Mouse (Mus musculus) midbrain, embryonic 12.5 days (tissue): ENCODE measurements around the gene Prss48. TPM values are rescaled to one million over a fixed set of nuclear protein-coding genes. Genes with fewer than 3 reads are reported as not detected.

ENCODE experiments used
- ATAC-seq: fragments of 200-750 bp; cut with Nextera tagmentation; 2 replicates; pipeline ENCODE4 v1.8.0; 2017; ENCODE audit warnings: low read depth, moderate TSS enrichment, moderate library complexity; ENCODE audit not compliant: low FRiP score
- H3K27ac ChIP-seq: fragments of 300-500 bp; sonication (generic); replicated peaks from 2 replicates; pipeline ENCODE4 v1.5.1; 2016; ENCODE audit warnings: mild to moderate bottlenecking
- H3K27me3 ChIP-seq: fragments of 300-500 bp; sonication (generic); 2 replicates; pipeline ENCODE4 v1.6.1; 2016; ENCODE audit warnings: mild to moderate bottlenecking
- H3K36me3 ChIP-seq: fragments of 300-500 bp; sonication (generic); 2 replicates; pipeline ENCODE4 v1.6.1; 2016
- H3K4me1 ChIP-seq: fragments of 300-500 bp; sonication (generic); 2 replicates; pipeline ENCODE4 v1.6.1; 2016
- H3K4me2 ChIP-seq: fragments of 300-500 bp; sonication (generic); replicated peaks from 2 replicates; pipeline ENCODE4 v1.6.1; 2016; ENCODE audit warnings: mild to moderate bottlenecking, moderate library complexity
- H3K4me3 ChIP-seq: fragments of 300-500 bp; sonication (generic); 2 replicates; pipeline ENCODE4 v1.5.1; 2016; ENCODE audit warnings: mild to moderate bottlenecking
- H3K9ac ChIP-seq: fragments of 300-500 bp; sonication (generic); replicated peaks from 2 replicates; pipeline ENCODE4 v1.6.1; 2016; ENCODE audit warnings: mild to moderate bottlenecking, moderate library complexity
- H3K9me3 ChIP-seq: fragments of 300-500 bp; sonication (generic); 2 replicates; pipeline ENCODE4 v1.6.1; 2016; ENCODE audit warnings: mild to moderate bottlenecking
- WGBS: fragments of 180-500 bp; shearing (Covaris S2); methylation state at CpG from one replicate; pipeline ENCODE4 v1.1.7; 2016; 5-methylcytosine and 5-hydroxymethylcytosine counted together
- polyA plus RNA-seq: library from polyadenylated mRNA; unstranded; fragments of >200 nt; fragmentation: Nextera tagmentation; extraction: Ambion mirVana; gene quantifications from 2 replicates; pipeline ENCODE4 v1.2.1, GENCODE M21; 2016

Prss48 gene
- polyA plus RNA-seq = not detected in 2 replicates

GRCm38 (mm10) chr3:86002423-86002822, at the start of gene Prss48:
Prss48 (minus strand) TSS chr3:86002491.
- no peaks in the 10 kb centered on the region for H3K9me3 ChIP-seq
- H3K4me2 ChIP-seq = no peak within 1 kb of the TSS
- H3K36me3 ChIP-seq = no peaks in the 10 kb centered on the region
- no peak for ATAC-seq
- no peaks in the 10 kb centered on the region for H3K27me3 ChIP-seq
- no peak within 1 kb of the TSS for H3K4me3 ChIP-seq
- no peaks in the 10 kb centered on the region for H3K4me1 ChIP-seq
- H3K9ac ChIP-seq = no peak within 1 kb of the TSS
- 82% methylated on average over 17 of the region's 17 CpGs for WGBS
- H3K27ac ChIP-seq = no peak within 1 kb of the TSS

- Histone ChIP-seq H3K4me1 (no peaks in the 10 kb centered on the region), H3K9ac (no peak overlapping the region), H3K27me3 (no peaks in the 10 kb centered on the region), H3K9me3 (no peaks in the 10 kb centered on the region), H3K36me3 (no peaks in the 10 kb centered on the region), H3K4me3 (no peak overlapping the region), H3K4me2 (no peak overlapping the region), H3K27ac (no peak overlapping the region)
- WGBS = 87% methylated on average over 2 of the region's 2 CpGs
- no peak for ATAC-seq
Observed at GRCm38 (mm10) chr3:86049041-86049440, 46.8 kb upstream of the Prss48 start.

- H3K9ac ChIP-seq = no peak overlapping the region
- H3K4me2 ChIP-seq = no peak overlapping the region
- 95% methylated on average over 9 of the region's 9 CpGs for WGBS
- H3K4me1 ChIP-seq = no peaks in the 10 kb centered on the region
- H3K4me3 ChIP-seq = no peak overlapping the region
- H3K9me3 ChIP-seq = no peaks in the 10 kb centered on the region
- no peak overlapping the region for H3K27ac ChIP-seq
- no peaks in the 10 kb centered on the region for H3K27me3 ChIP-seq
- no peaks in the 10 kb centered on the region for H3K36me3 ChIP-seq
- ATAC-seq = no peak
Observed at GRCm38 (mm10) chr3:86047686-86048408, 45.6 kb upstream of the Prss48 start.

GRCm38 (mm10) chr3:86040286-86041201, 38.3 kb upstream of the Prss48 start:
- 76% methylated on average over 14 of the region's 14 CpGs for WGBS
- no peaks in the 10 kb centered on the region for H3K9me3 ChIP-seq
- no peaks in the 10 kb centered on the region for H3K4me1 ChIP-seq
- no peaks in the 10 kb centered on the region for H3K36me3 ChIP-seq
- ATAC-seq = no peak
- no peak overlapping the region for H3K4me2 ChIP-seq
- H3K9ac ChIP-seq = no peak overlapping the region
- no peak overlapping the region for H3K27ac ChIP-seq
- H3K4me3 ChIP-seq = no peak overlapping the region
- no peaks in the 10 kb centered on the region for H3K27me3 ChIP-seq

- Histone ChIP-seq H3K36me3 (no peaks in the 10 kb centered on the region), H3K9ac (no peak overlapping the region), H3K4me2 (no peak overlapping the region), H3K4me1 (0 out of 2 replicates have a peak, but pooled peaks cover 4% of the 10 kb centered on the region), H3K4me3 (no peak overlapping the region), H3K27me3 (no peaks in the 10 kb centered on the region), H3K9me3 (no peaks in the 10 kb centered on the region), H3K27ac (no peak overlapping the region)
- no peak for ATAC-seq
- 63% methylated on average over 3 of the region's 3 CpGs for WGBS
Observed at GRCm38 (mm10) chr3:86038648-86039047, 36.4 kb upstream of the Prss48 start.

- Histone ChIP-seq H3K27me3 (no peaks in the 10 kb centered on the region), H3K9me3 (no peaks in the 10 kb centered on the region), H3K9ac (no peak overlapping the region), H3K4me1 (0 out of 2 replicates have a peak, but pooled peaks cover 4% of the 10 kb centered on the region), H3K36me3 (no peaks in the 10 kb centered on the region), H3K4me3 (no peak overlapping the region), H3K27ac (no peak overlapping the region), H3K4me2 (no peak overlapping the region)
- WGBS = 88% methylated on average over 9 of the region's 9 CpGs
- ATAC-seq = no peak
Observed at GRCm38 (mm10) chr3:86037926-86038484, 35.7 kb upstream of the Prss48 start.

- no peak for ATAC-seq
- no peaks in the 10 kb centered on the region for H3K9me3 ChIP-seq
- no peak overlapping the region for H3K27ac ChIP-seq
- H3K4me3 ChIP-seq = no peak overlapping the region
- no peaks in the 10 kb centered on the region for H3K27me3 ChIP-seq
- 91% methylated on average over 9 of the region's 9 CpGs for WGBS
- H3K4me1 ChIP-seq = 0 out of 2 replicates have a peak, but pooled peaks cover 4% of the 10 kb centered on the region
- no peak overlapping the region for H3K9ac ChIP-seq
- no peak overlapping the region for H3K4me2 ChIP-seq
- no peaks in the 10 kb centered on the region for H3K36me3 ChIP-seq
Observed at GRCm38 (mm10) chr3:86033455-86034090, 31.3 kb upstream of the Prss48 start.

GRCm38 (mm10) chr3:86030566-86030965, 28.3 kb upstream of the Prss48 start:
- Histone ChIP-seq H3K9me3 (no peaks in the 10 kb centered on the region), H3K36me3 (no peaks in the 10 kb centered on the region), H3K27me3 (no peaks in the 10 kb centered on the region), H3K4me1 (0 out of 2 replicates have a peak, but pooled peaks cover 4% of the 10 kb centered on the region), H3K4me3 (no peak overlapping the region), H3K4me2 (no peak overlapping the region), H3K9ac (no peak overlapping the region), H3K27ac (no peak overlapping the region)
- 86% methylated on average over 4 of the region's 4 CpGs for WGBS
- no peak for ATAC-seq

- H3K27ac ChIP-seq = no peak overlapping the region
- H3K27me3 ChIP-seq = no peaks in the 10 kb centered on the region
- H3K36me3 ChIP-seq = no peaks in the 10 kb centered on the region
- 0 out of 2 replicates have a peak, but pooled peaks cover 3% of the 10 kb centered on the region for H3K9me3 ChIP-seq
- H3K4me2 ChIP-seq = no peak overlapping the region
- H3K4me3 ChIP-seq = no peak overlapping the region
- WGBS = 89% methylated on average over 15 of the region's 15 CpGs
- no peak for ATAC-seq
- H3K9ac ChIP-seq = no peak overlapping the region
- no peaks in the 10 kb centered on the region for H3K4me1 ChIP-seq
Observed at GRCm38 (mm10) chr3:86028658-86029375, 26.5 kb upstream of the Prss48 start.

GRCm38 (mm10) chr3:86025341-86026137, 23.2 kb upstream of the Prss48 start:
- Histone ChIP-seq H3K36me3 (no peaks in the 10 kb centered on the region), H3K9me3 (0 out of 2 replicates have a peak, but pooled peaks cover 3% of the 10 kb centered on the region), H3K4me3 (no peak overlapping the region), H3K27me3 (no peaks in the 10 kb centered on the region), H3K4me2 (no peak overlapping the region), H3K9ac (no peak overlapping the region), H3K4me1 (no peaks in the 10 kb centered on the region), H3K27ac (no peak overlapping the region)
- 94% methylated on average over 20 of the region's 20 CpGs for WGBS
- no peak for ATAC-seq
